Mouse (Mus musculus) myocyte (in vitro differentiated cells): Measurements from ENCODE around the gene Sepsecs.

Experiments used
- CEBPB ChIP-seq: IDR thresholded peaks from 2 replicates; pipeline ENCODE4 v1.6.1; 2011; ENCODE audit warnings: mild to moderate bottlenecking, moderate library complexity; ENCODE audit not compliant: poor library complexity, insufficient read depth, severe bottlenecking
- MAX ChIP-seq: IDR thresholded peaks from one replicate; pipeline ENCODE4 v1.6.1; 2011; ENCODE audit warnings: low read depth, mild to moderate bottlenecking, control low read depth
- MYOD1 ChIP-seq, 3 experiments: IDR thresholded peaks; one replicate each; pipeline ENCODE4 v1.6.1; 2011; ENCODE audit warnings: control low read depth in 2 of 3, low read depth in 2 of 3, mild to moderate bottlenecking in 2 of 3, moderate library complexity in 1 of 3; ENCODE audit not compliant: insufficient read length in 2 of 3, control insufficient read depth in 1 of 3
- POLR2A ChIP-seq: IDR thresholded peaks from one replicate; pipeline ENCODE4 v1.6.1; 2011; ENCODE audit warnings: low read depth, mild to moderate bottlenecking, control low read depth, moderate library complexity; ENCODE audit not compliant: insufficient read length
- POLR2AphosphoS2 ChIP-seq: IDR thresholded peaks from one replicate; pipeline ENCODE4 v1.6.1; 2011; ENCODE audit warnings: low read depth, control low read depth; ENCODE audit not compliant: insufficient read length
- TCF12 ChIP-seq: IDR thresholded peaks from one replicate; pipeline ENCODE4 v1.6.1; 2011; ENCODE audit warnings: mild to moderate bottlenecking, control low read depth; ENCODE audit not compliant: poor library complexity, insufficient read depth, severe bottlenecking

DNA sequence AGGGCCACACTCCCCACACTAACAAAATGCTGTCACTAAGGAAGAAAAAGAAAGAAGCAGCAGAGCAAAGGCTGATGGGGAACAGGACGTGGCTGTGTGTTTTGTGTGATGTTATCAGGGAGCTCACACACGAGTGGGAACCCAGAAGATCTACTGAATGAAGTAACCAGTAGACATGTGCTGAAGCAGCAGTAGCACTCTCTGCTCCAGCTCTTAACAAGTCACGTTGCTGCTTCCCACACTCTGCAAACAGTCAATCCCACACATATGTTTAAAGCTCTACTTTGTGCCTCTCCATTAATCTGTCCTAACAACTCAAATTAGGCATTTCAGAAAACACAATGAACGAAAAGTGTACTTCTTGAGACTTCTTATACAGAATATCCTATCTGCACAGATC lies 11.6 kb downstream of the Sepsecs start:
- TF ChIP-seq MYOD1 (IDR thresholded peaks at IDR 0.05; ENCODE audit: control insufficient read depth in 1 of 3, insufficient read length in 2 of 3, low read depth in 2 of 3) (no peak), CEBPB (no peak), POLR2A (no peak), POLR2AphosphoS2 (no peak), MAX (no peak), TCF12 (no peak)
